Mouse (Mus musculus) megakaryocyte, embryonic 14.5 days (primary cell): ENCODE results near the gene Ttc25. TPM values are rescaled to one million over a fixed set of nuclear protein-coding genes. Genes with fewer than 3 reads are reported as not detected.
A peak's percentile ranks its signal among the peaks of the same experiment; 100 is the strongest.

ENCODE experiments used
- H3K27me3 ChIP-seq: replicated peaks from 2 replicates; pipeline ENCODE3; 2012; ENCODE audit warnings: inconsistent platforms
- H3K36me3 ChIP-seq: replicated peaks from 2 replicates; pipeline ENCODE3; 2012; ENCODE audit warnings: low read length, inconsistent platforms, mixed read lengths
- H3K4me1 ChIP-seq: 2 replicates; pipeline ENCODE4 v1.6.1; 2012; ENCODE audit warnings: inconsistent platforms
- H3K4me3 ChIP-seq: replicated peaks from 2 replicates; pipeline ENCODE3; 2012; ENCODE audit warnings: moderate library complexity, mild to moderate bottlenecking, inconsistent platforms
- H3K9me3 ChIP-seq: 2 replicates; pipeline ENCODE4 v1.6.1; 2012; ENCODE audit warnings: inconsistent platforms
- FLI1 ChIP-seq: IDR thresholded peaks from 2 replicates; pipeline ENCODE4 v1.6.1; 2012; ENCODE audit warnings: low read length, inconsistent platforms, mixed read lengths
- GATA1 ChIP-seq: IDR thresholded peaks from 3 replicates; pipeline ENCODE4 v1.6.1; 2012; ENCODE audit warnings: mixed read lengths, low read length, inconsistent platforms, borderline replicate concordance
- polyA plus RNA-seq: library from polyadenylated mRNA; stranded (reverse); fragments of >175 nt; gene quantifications from 2 replicates; pipeline ENCODE4 v1.2.3, GENCODE M21; 2012; ENCODE audit warnings: low replicate concordance; ENCODE audit not compliant: insufficient read depth

Gene Ttc25
- polyA plus RNA-seq, 1 experiment, result 0.29 TPM

DNA sequence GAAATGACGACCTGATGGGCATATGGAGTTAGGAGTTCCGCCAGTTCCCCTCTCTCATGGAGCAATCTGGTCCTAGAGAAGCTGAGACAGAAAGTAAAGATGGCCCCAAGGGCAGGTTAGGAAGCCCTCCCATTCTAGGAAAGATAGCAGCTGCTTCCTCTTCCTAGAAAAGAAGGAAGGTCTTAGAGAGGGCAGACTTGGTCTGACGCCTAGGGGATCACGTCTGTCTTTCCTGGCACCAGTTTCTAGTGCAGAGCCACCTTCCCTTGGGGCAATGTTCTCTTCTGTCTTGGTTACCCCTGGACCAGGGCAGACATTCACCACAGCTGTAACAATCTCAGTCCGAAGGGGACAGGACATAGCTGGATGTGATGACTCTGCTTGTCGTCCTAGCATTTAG, 2.7 kb downstream of the Ttc25 start:
- no peak for TF ChIP-seq GATA1
- TF ChIP-seq FLI1, result no peak
- Histone ChIP-seq H3K36me3 (no peaks in the 10 kb centered on the region), H3K9me3 (no peaks in the 10 kb centered on the region), H3K4me3 (peak overlapping the region; percentile 36), H3K4me1 (peaks cover 61% of the 10 kb centered on the region), H3K27me3 (peaks cover 4% of the 10 kb centered on the region)

DNA sequence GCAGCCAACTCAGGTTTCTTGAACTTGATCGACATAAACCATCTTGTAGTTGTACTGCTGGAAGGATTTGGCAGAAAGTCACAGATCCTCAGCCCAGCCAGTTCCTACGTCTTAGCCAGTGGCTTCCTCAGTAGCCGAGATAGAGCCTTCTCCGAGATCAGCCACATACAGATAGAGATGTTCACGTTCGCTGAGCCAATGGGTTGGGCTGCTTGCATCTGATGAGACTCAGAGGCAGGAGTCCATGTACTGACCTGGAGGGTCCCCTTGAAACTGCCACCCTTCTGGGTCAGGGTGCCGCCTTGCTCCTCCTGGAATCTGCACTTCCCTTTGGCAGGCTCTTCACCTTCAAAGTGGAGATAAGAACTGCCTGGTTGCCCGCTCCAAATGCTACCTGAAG, 4.1 kb downstream of the Ttc25 start:
- H3K4me3 ChIP-seq, result no peak overlapping the region

DNA sequence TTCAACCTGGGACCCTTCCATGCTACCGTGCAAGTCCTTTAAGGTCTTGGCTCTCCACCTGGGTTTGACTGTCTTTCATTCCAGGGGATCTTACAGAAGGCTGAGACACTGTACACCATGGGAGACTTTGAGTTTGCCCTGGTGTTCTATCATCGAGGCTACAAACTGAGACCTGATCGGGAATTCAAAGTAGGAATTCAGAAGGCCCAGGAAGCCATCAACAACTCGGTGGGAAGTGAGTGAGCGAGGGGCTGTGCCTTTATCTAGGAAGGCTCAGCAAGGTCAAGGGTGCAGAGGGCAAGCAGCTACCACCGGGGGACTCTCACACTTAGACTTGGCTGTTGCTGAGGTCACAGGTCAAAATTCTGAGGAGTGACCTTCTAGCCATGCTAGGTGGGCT, 4.7 kb downstream of the Ttc25 start:
- TF ChIP-seq GATA1, result no peak
- no peak for TF ChIP-seq FLI1
- no peaks in the 10 kb centered on the region for H3K36me3 ChIP-seq
- no peaks in the 10 kb centered on the region for H3K9me3 ChIP-seq
- peaks cover 4% of the 10 kb centered on the region for H3K27me3 ChIP-seq
- H3K4me3 ChIP-seq, result no peak overlapping the region
- H3K4me1 ChIP-seq, result peaks cover 67% of the 10 kb centered on the region

More for the DNA sequence above, 4.1 kb downstream of the Ttc25 start:
- Histone ChIP-seq H3K36me3 (no peaks in the 10 kb centered on the region), H3K4me1 (peaks cover 67% of the 10 kb centered on the region), H3K9me3 (no peaks in the 10 kb centered on the region), H3K27me3 (peaks cover 4% of the 10 kb centered on the region)
- TF ChIP-seq FLI1 (no peak), GATA1 (no peak)

DNA sequence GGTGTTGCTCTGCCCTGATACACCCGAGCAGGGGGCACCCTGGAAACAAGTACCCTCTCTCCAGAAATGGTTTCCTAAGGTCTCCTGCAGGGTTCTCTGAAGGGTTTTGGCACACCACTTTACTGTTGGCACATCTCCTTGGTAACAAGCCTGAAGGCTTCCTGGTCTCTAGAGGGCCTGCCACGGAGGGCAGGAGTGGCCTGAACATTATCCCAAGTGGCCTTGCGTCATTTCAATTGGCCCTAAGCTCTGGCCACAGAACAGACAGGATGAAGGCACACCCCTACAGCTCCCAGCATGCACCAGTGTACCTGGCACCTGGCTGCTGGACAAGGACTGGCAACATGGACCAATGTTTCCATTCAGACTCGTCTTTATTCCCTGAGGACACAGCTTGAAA, 7.4 kb downstream of the Ttc25 start:
- Histone ChIP-seq H3K9me3 (no peaks in the 10 kb centered on the region), H3K4me1 (peaks cover 53% of the 10 kb centered on the region), H3K4me3 (no peak overlapping the region), H3K36me3 (no peaks in the 10 kb centered on the region), H3K27me3 (peaks cover 7% of the 10 kb centered on the region)
- no peak for TF ChIP-seq GATA1
- TF ChIP-seq FLI1, result no peak

DNA sequence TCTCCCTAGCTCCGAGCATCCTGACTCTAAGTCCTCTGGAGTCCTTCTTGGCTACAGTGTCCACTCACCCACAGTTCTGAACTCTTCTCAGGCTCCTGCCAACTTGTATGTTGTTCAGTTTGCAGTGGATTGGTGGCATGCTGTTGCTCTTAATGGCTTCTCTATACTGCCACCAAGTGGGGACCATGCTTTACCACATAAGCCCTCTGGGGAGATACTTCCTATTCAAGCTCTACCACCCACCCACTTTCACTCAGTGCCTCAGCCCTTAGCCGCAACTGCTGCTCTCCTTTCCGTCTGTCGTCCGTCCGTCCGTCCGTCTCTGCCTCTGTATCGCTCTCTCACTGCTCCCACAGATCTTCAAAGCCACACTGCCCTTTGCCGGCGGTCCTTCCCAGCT, 10.2 kb downstream of the Ttc25 start:
- Histone ChIP-seq H3K36me3 (no peaks in the 10 kb centered on the region), H3K27me3 (peaks cover 19% of the 10 kb centered on the region), H3K4me1 (peaks cover 33% of the 10 kb centered on the region), H3K4me3 (peak overlapping the region; percentile 90), H3K9me3 (no peaks in the 10 kb centered on the region)
- no peak for TF ChIP-seq FLI1
- no peak for TF ChIP-seq GATA1

DNA sequence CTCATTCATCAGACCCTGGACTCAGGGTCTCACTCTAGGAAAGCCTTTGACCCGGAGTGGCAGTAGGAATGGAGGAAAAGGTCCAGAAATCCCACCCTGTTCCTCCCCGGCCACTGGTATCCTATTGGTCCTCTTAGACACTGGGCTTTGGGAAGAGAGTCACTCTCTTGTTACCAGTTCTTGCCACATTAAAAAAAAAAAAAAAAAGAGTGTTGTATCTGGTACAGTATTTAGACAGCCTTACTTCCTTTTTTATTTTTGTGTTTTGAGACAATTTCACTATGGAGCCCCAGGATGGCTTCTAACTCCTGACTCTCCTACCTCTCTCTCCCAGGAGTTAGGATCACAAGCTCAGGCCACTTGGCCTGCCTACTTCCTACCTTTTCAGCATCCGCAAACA, 12.2 kb downstream of the Ttc25 start:
- Histone ChIP-seq H3K4me3 (no peak overlapping the region), H3K4me1 (peaks cover 31% of the 10 kb centered on the region), H3K9me3 (no peaks in the 10 kb centered on the region), H3K36me3 (no peaks in the 10 kb centered on the region), H3K27me3 (peaks cover 16% of the 10 kb centered on the region)
- TF ChIP-seq GATA1 (no peak), FLI1 (no peak)

DNA sequence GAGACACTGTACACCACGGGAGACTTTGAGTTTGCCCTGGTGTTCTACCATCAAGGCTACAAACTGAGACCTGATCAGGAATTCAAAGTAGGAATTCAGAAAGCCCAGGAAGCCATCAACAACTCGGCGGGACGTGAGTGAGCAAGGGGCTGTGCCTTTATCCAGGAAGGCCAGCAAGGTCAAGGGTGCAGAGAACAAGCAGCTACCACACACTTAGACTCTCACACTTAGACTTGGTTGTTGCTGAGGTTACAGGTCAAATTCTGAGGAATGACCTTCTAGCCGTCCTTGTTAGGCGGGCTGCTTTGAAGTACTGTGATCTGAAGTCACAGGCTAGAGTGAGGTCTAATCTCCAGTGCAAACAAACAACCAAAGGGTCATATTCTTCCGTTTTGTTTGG, 14.1 kb downstream of the Ttc25 start:
- TF ChIP-seq GATA1 (no peak), FLI1 (no peak)
- H3K9me3 ChIP-seq, result peaks cover 3% of the 10 kb centered on the region

DNA sequence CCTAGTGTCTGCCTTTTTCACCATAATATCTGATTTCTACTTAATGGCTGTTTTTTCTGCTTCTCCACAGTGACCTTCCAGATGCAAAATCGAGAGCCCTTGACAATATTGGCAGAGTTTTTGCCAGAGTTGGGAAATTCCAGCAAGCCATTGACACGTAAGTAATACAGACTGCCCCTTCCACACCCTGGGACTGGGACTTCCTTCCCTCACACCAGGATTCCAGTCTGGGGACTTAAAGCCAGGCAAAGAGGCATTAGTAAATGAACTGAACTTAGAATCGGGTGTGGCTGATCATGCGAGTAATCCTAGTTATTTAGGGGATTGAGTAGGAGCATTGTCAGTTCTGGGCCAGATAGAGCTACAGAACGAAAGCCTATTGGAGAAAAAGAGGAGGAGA, 16.3 kb downstream of the Ttc25 start:
- H3K4me3 ChIP-seq, result no peak overlapping the region
- no peak for TF ChIP-seq GATA1
- no peak for TF ChIP-seq FLI1
- peaks cover 4% of the 10 kb centered on the region for H3K9me3 ChIP-seq
- no peaks in the 10 kb centered on the region for H3K4me1 ChIP-seq
- H3K36me3 ChIP-seq, result no peaks in the 10 kb centered on the region
- peaks cover 28% of the 10 kb centered on the region for H3K27me3 ChIP-seq

More for the DNA sequence above, 14.1 kb downstream of the Ttc25 start:
- Histone ChIP-seq H3K4me1 (peaks cover 17% of the 10 kb centered on the region), H3K36me3 (no peaks in the 10 kb centered on the region), H3K27me3 (peaks cover 27% of the 10 kb centered on the region), H3K4me3 (no peak overlapping the region)

DNA sequence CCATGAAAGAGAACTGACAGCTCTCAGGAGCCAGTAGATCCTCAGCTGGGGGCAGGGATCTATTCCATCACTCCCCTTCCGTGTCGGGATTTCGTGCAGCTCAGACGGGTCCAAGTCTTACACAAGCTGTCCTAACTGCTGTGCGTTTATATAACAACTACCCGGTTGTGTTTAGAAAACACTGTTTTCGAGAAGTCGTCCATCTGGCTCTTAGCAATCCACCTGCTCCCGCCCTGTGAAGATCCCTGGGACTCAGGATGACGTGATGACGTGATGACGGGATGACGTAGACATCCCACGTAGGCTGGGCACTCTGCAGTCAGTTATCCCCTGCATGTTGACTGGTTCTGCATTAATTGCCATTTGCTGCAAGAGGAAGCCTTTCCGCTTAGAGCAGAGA, 18.9 kb downstream of the Ttc25 start:
- peaks cover 4% of the 10 kb centered on the region; the same call in 1 of the 2 replicates for H3K4me1 ChIP-seq

DNA sequence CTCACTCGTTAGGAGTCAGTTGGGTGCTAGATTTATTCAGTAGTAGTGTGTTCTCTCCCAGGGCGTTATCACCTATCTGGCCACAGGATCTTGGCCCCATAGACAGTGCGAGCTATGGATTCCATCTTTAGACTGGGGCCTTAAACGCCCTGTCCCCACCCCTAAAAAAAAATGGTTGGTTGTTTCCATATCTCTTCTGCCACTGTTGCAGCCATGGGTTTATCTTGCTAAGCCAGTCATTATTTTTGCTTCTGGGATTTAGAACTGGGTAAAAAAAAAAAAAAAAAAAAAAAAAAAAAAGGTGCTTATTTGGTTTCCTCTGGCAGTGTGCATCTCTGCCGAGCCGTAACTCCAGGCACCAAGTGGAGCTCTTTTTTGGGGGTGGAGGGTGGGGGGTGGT, 19.3 kb downstream of the Ttc25 start:
- Histone ChIP-seq H3K4me1 (peaks cover 5% of the 10 kb centered on the region; the same call in 1 of the 2 replicates), H3K4me3 (no peak overlapping the region), H3K27me3 (peaks cover 19% of the 10 kb centered on the region), H3K9me3 (peaks cover 4% of the 10 kb centered on the region), H3K36me3 (no peaks in the 10 kb centered on the region)
- TF ChIP-seq GATA1 (no peak), FLI1 (no peak)

More for the DNA sequence above, 18.9 kb downstream of the Ttc25 start:
- Histone ChIP-seq H3K9me3 (peaks cover 4% of the 10 kb centered on the region), H3K27me3 (peaks cover 22% of the 10 kb centered on the region), H3K4me3 (no peak overlapping the region), H3K36me3 (no peaks in the 10 kb centered on the region)
- TF ChIP-seq FLI1 (no peak), GATA1 (no peak)

DNA sequence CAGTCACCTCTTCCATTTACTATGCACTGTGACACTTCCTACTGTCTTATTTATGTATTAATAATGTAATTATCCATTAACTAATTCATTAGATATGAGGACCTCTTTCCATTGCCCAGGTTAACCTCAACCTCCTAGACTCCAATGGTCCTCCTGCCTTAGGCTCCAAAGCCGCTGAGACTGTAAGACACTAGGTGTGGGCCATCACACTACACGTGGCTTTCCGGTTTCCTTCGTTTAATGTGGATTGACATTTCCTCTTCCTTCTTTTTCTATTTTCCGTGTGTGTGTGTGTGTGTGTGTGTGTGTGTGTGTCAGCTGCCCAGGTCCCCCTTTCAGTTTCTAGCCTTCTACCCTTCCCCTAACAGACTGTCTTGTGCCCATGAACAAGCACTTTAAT, 21.8 kb downstream of the Ttc25 start:
- peaks cover 4% of the 10 kb centered on the region for H3K9me3 ChIP-seq
- H3K27me3 ChIP-seq, result peaks cover 17% of the 10 kb centered on the region
- peaks cover 28% of the 10 kb centered on the region for H3K4me1 ChIP-seq
- no peaks in the 10 kb centered on the region for H3K36me3 ChIP-seq
- TF ChIP-seq GATA1, result no peak
- TF ChIP-seq FLI1, result no peak
- no peak overlapping the region for H3K4me3 ChIP-seq
